Mouse (Mus musculus) thymus, adult 2 months (tissue): ENCODE measurements at regions not wholly inside any gene's neighbourhood (a gene's known extent, or its start where the extent isn't known, plus 50 kb on each side); places are given as distances from the start of the nearest gene placed in this dataset.

Experiments
- CTCF ChIP-seq: fragments of 200-500 bp; IDR thresholded peaks from 2 replicates; pipeline ENCODE4 v1.5.1; 2012; ENCODE audit warnings: mild to moderate bottlenecking, control low read depth, low read length, moderate library complexity, borderline replicate concordance; ENCODE audit not compliant: control insufficient read depth, poor library complexity, insufficient read depth; ENCODE audit errors: extremely low read depth
- POLR2A ChIP-seq: fragments of 200-500 bp; IDR thresholded peaks from 2 replicates; pipeline ENCODE4 v1.6.1; 2012; ENCODE audit warnings: mild to moderate bottlenecking, low read length, control low read depth, moderate library complexity; ENCODE audit not compliant: control insufficient read depth, poor library complexity, insufficient read depth; ENCODE audit errors: extremely low read depth

DNA sequence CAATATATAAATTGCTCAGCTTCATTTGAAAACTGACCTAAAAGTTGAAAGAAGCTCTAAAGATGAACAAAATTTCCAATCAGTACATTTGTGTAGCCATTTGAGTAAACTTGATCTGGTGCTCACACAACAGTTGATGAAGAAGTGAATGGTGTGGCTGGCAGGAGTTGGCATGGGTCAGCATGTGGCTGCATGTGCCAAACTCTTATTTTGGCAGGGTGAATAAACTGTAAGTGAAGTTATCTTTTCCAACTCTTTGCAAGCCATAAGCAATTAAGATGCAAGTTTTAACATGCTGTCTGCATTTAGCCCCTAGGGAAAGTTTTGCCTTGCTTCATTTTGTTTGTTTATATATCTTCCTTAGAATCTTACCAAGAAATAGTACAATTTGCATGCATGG is 291.0 kb upstream of the Thbs1 start:
- TF ChIP-seq CTCF (no peak), POLR2A (no peak)
